Mouse (Mus musculus): ENCODE measurements at regions not wholly inside any gene's neighbourhood (a gene's known extent, or its start where the extent isn't known, plus 50 kb on each side); places are given as distances from the start of the nearest gene placed in this dataset.

DNA sequence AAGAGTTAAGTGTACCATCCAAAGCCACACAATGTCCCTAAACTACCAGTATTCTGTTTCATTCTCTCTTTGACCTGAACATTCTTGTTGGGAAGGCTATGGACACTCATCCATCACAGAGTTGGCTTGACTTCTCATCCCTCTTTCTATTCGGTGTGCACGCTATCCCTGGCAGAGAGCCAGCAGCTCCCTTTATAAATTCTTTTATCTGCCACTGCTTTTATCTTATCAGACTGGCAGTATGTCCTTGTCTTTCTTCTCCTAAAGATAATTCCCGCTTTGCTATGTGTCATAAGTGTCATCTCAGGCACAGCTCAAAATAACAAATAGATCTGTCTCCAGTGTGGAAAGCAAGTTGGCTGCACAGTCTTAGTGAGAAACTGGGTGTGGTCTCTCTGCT, 106.6 kb upstream of the Lipc start:
- Histone ChIP-seq H3K27ac (ENCODE audit: insufficient read depth, low read depth, low read length) (no peak overlapping the region), H3K4me3 (ENCODE audit: insufficient read depth, low read depth, low read length) (no peak overlapping the region), H3K4me1 (ENCODE audit: control insufficient read depth, insufficient read depth, low read length) (peaks cover 1% of the 10 kb centered on the region)
- TF ChIP-seq CTCF (IDR thresholded peaks at IDR 0.05; ENCODE audit: insufficient read depth, low read depth, low read length) (no peak), POLR2A (IDR thresholded peaks at IDR 0.05; ENCODE audit: insufficient read depth, low read depth, low read length) (no peak)
- WGBS = 62% methylated on average over 3 of the region's 3 CpGs

- 79% methylated on average over 3 of the region's 3 CpGs for WGBS
- H3K27ac ChIP-seq (ENCODE audit: insufficient read depth, low read depth, low read length) = no peak overlapping the region
- no peak overlapping the region for H3K4me3 ChIP-seq (ENCODE audit: insufficient read depth, low read depth, low read length)
Observed at GRCm38 (mm10) chr9:71056836-71057235, 104.8 kb upstream of the Lipc start.

GRCm38 (mm10) chr9:71043899-71044298, 91.9 kb upstream of the Lipc start:
- Histone ChIP-seq H3K4me3 (ENCODE audit: insufficient read depth, low read depth, low read length) (no peak overlapping the region), H3K4me1 (ENCODE audit: control insufficient read depth, insufficient read depth, low read length) (no peaks in the 10 kb centered on the region), H3K27ac (ENCODE audit: insufficient read depth, low read depth, low read length) (no peak overlapping the region)
- TF ChIP-seq POLR2A (IDR thresholded peaks at IDR 0.05; ENCODE audit: insufficient read depth, low read depth, low read length) (no peak), CTCF (IDR thresholded peaks at IDR 0.05; ENCODE audit: insufficient read depth, low read depth, low read length) (no peak)
- 31% methylated on average over 1 of the region's 1 CpGs for WGBS

More at GRCm38 (mm10) chr9:71056836-71057235, 104.8 kb upstream of the Lipc start:
- H3K4me1 ChIP-seq (ENCODE audit: control insufficient read depth, insufficient read depth, low read length) = no peaks in the 10 kb centered on the region
- TF ChIP-seq CTCF (IDR thresholded peaks at IDR 0.05; ENCODE audit: insufficient read depth, low read depth, low read length) = no peak
- TF ChIP-seq POLR2A (IDR thresholded peaks at IDR 0.05; ENCODE audit: insufficient read depth, low read depth, low read length) = no peak

DNA sequence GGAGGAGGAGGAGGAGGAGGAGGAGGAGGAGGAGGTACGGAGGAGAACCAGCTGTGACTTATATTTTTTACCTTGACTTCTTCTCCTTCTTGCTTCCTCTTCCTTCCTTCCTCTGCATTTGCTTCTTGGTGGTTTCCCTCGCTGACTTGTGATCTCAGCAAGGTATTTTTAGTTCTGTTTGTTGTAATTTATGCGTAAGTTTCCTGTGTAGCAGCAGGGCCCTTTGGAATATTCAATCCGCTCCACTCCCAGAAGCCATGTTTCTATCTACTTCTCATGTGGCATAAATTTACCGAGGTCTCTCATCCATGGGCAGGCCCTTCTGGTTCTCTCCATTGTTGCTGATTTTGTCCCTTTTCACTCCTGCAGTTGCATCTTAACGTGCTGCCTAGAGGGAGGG, 83.3 kb upstream of the Lipc start:
- TF ChIP-seq POLR2A (IDR thresholded peaks at IDR 0.05; ENCODE audit: insufficient read depth, low read depth, low read length) = no peak
- no peak for TF ChIP-seq CTCF (IDR thresholded peaks at IDR 0.05; ENCODE audit: insufficient read depth, low read depth, low read length)
- 27% methylated on average over 6 of the region's 6 CpGs for WGBS
- no peak overlapping the region for H3K4me3 ChIP-seq (ENCODE audit: insufficient read depth, low read depth, low read length)
- H3K27ac ChIP-seq (ENCODE audit: insufficient read depth, low read depth, low read length) = 0 out of 2 replicates have a peak overlapping the region, but pooled peaks have one; percentile 15
- no peaks in the 10 kb centered on the region for H3K4me1 ChIP-seq (ENCODE audit: control insufficient read depth, insufficient read depth, low read length)

- H3K27ac ChIP-seq (ENCODE audit: insufficient read depth, low read depth, low read length) = no peak overlapping the region
- TF ChIP-seq CTCF (IDR thresholded peaks at IDR 0.05; ENCODE audit: insufficient read depth, low read depth, low read length) (no peak), POLR2A (IDR thresholded peaks at IDR 0.05; ENCODE audit: insufficient read depth, low read depth, low read length) (no peak)
- no peak overlapping the region for H3K4me3 ChIP-seq (ENCODE audit: insufficient read depth, low read depth, low read length)
- no peaks in the 10 kb centered on the region for H3K4me1 ChIP-seq (ENCODE audit: control insufficient read depth, insufficient read depth, low read length)
Observed at GRCm38 (mm10) chr9:71032156-71032555, 80.1 kb upstream of the Lipc start.

DNA sequence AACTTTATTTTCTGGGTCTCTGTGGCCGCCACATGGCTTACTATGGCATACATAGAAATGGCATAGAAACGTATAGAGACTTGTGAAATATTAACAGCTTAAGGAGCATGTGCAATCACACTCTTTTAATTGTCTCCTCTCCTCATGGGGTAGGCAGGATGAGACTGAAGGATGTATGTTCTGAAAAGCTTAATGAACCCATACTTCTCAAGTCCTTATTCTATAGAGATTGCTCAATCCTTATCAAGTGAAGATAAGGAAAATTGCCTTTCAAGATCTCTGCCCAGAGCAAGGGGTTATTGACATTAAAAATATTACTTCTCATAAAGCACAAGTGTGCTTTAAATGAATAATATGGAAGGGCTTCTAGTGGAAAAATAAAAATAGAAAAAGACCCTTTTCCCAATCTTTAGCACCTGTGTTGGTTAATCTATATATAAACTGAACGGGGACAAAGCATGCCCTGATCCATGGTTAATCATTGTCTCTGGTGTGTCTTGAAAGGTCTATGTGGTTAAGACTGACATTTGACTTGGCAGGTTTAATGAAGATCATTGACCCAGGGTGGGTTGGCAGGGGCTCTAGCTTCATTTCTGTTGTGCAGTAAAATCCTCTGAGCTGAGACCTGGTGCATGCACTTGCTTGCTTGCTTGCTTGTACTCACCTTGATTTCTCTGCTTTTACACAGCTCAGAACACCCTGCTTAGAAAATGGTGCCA, 78.3 kb upstream of the Lipc start:
- WGBS = 86% methylated on average over 3 of the region's 3 CpGs
- no peak overlapping the region for H3K27ac ChIP-seq (ENCODE audit: insufficient read depth, low read depth, low read length)
- TF ChIP-seq POLR2A (IDR thresholded peaks at IDR 0.05; ENCODE audit: insufficient read depth, low read depth, low read length) = no peak
- no peak for TF ChIP-seq CTCF (IDR thresholded peaks at IDR 0.05; ENCODE audit: insufficient read depth, low read depth, low read length)

DNA sequence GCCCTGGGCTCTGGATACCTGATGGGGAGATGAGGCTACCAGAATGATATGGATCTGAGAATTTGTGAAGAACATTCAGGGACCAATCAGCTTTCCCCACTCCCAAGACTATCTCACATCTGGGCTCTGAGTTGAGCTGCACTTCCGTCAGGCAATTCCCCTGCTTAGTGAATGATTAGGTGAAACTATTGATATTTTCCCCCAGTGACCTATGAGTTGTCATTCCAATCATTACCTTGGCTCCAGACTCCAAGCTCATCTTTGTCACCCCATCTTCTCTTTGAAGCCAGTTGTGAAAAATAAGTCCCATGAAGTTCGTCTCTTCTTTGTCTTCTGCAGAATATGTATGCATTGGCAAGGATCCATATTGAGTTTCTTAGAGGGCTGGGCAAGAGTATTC, 76.1 kb upstream of the Lipc start:
- Histone ChIP-seq H3K27ac (ENCODE audit: insufficient read depth, low read depth, low read length) (no peak overlapping the region), H3K4me1 (ENCODE audit: control insufficient read depth, insufficient read depth, low read length) (no peaks in the 10 kb centered on the region; the same call in 1 of the 2 replicates), H3K4me3 (ENCODE audit: insufficient read depth, low read depth, low read length) (no peak overlapping the region)
- no peak for TF ChIP-seq CTCF (IDR thresholded peaks at IDR 0.05; ENCODE audit: insufficient read depth, low read depth, low read length)
- no peak for TF ChIP-seq POLR2A (IDR thresholded peaks at IDR 0.05; ENCODE audit: insufficient read depth, low read depth, low read length)
- 92% methylated on average over 2 of the region's 2 CpGs for WGBS

More for the DNA sequence above, 78.3 kb upstream of the Lipc start:
- Histone ChIP-seq H3K4me3 (ENCODE audit: insufficient read depth, low read depth, low read length) (no peak overlapping the region), H3K4me1 (ENCODE audit: control insufficient read depth, insufficient read depth, low read length) (no peaks in the 10 kb centered on the region; the same call in 1 of the 2 replicates)

DNA sequence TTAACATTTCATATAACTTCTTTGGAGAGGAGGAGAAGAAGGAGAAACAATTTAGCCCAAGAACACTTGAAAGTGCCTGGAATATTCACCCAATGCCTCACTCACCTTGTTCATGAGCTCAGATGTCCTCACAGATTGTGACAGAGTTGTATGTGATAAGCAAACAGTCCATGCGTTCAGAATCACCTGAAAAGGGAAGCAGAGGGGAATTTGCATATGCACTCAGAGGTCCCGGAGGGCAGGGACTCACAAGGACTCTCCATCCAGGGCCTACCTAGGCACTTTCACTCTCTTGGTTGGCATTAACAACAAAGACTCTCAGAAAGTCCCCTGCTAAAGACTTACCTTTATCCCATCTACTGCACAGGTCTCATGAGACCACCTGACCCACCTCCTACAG, 75.6 kb upstream of the Lipc start:
- 85% methylated on average over 2 of the region's 2 CpGs for WGBS
- Histone ChIP-seq H3K4me1 (ENCODE audit: control insufficient read depth, insufficient read depth, low read length) (no peaks in the 10 kb centered on the region; the same call in 1 of the 2 replicates), H3K27ac (ENCODE audit: insufficient read depth, low read depth, low read length) (no peak overlapping the region), H3K4me3 (ENCODE audit: insufficient read depth, low read depth, low read length) (no peak overlapping the region)
- TF ChIP-seq CTCF (IDR thresholded peaks at IDR 0.05; ENCODE audit: insufficient read depth, low read depth, low read length) (no peak), POLR2A (IDR thresholded peaks at IDR 0.05; ENCODE audit: insufficient read depth, low read depth, low read length) (no peak)

- no peak overlapping the region for H3K4me3 ChIP-seq (ENCODE audit: insufficient read depth, low read depth, low read length)
- no peak overlapping the region for H3K27ac ChIP-seq (ENCODE audit: insufficient read depth, low read depth, low read length)
- TF ChIP-seq CTCF (IDR thresholded peaks at IDR 0.05; ENCODE audit: insufficient read depth, low read depth, low read length) (no peak), POLR2A (IDR thresholded peaks at IDR 0.05; ENCODE audit: insufficient read depth, low read depth, low read length) (no peak)
- no peaks in the 10 kb centered on the region; the same call in 1 of the 2 replicates for H3K4me1 ChIP-seq (ENCODE audit: control insufficient read depth, insufficient read depth, low read length)
- 84% methylated on average over 3 of the region's 3 CpGs for WGBS
Observed at GRCm38 (mm10) chr9:71025196-71025595, 73.2 kb upstream of the Lipc start.

All from olfactory bulb, adult 2 months (tissue).